Mouse (Mus musculus): ENCODE results near the gene Lrrc8b.

Gene Lrrc8b

DNA sequence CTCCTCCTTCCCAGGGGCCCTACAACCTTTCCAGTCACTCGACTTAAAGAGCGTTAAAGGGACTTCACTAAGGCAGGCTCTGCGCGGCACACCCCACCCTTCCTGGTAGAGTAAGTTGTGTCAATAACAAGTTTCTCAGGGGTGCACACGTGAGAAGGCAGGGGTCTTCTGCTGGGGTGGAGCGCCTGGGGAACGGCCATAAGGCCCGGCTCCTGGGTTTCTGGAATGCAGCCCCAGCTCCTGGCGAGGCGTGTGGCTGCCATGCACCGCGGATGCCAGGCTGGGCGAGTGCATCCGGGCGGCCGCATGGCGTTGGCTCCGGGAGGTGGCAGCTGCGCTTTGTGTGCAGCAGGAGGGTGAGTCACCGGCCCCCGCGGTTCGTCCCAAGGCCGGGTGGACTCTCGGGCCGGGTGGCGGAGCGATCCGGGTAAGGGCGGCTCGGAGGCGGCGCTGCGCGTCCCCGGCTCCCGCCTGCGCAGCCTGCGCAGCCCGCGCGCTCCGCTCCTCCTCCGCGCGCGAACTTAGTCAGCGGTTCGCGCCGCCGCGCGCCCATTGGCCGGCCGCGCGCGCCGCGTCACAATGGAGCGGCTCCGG, at the start of gene Lrrc8b:
TSS of gene Lrrc8b (plus strand) at position 578 of the 594 bp plus-strand sequence.
- peak; percentile 95 for DNase-seq (ENCODE audit: low read depth, low spot score)

DNA sequence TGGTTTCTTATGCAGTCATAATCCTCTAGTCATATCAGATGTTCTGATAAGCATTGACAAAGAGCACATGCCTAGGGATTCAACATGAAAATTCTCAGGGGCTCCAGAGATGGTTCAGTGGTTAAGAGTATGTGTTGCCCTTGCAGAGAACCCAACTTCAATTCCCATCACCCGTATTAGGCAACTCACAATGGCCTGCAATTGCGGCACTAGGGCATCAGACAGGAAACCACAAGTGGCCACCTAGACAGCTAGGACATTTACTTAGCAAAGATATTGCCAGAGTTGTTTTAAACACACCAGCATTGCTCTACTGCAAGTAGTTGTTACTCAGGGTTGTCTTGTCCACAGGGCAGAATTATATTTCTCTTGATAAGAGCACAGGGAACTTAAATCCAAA, 34.1 kb upstream of the Lrrc8b start:
- no peak for DNase-seq (ENCODE audit: low read depth, low spot score)

DNA sequence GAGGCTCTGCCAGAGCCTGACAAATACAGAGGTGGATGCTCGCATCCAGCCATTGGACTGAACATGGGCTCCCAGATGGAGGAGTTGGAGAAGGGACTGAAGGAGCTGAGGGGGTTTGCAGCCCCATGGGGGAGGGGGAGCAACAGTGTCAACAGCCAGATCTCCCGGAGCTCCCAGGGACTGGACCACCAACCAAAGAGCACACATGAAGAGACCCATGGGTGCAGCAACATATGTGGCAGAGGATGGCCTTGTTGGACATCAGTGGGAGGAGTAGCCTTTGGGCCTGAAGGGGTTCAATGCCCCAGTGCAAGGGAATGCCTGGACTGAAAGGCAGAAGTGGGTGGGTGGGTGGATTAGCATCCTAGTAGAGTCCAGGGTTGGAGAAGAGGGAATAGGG, 25.2 kb upstream of the Lrrc8b start:
- DNase-seq (ENCODE audit: low read depth, low spot score), result no peak

DNA sequence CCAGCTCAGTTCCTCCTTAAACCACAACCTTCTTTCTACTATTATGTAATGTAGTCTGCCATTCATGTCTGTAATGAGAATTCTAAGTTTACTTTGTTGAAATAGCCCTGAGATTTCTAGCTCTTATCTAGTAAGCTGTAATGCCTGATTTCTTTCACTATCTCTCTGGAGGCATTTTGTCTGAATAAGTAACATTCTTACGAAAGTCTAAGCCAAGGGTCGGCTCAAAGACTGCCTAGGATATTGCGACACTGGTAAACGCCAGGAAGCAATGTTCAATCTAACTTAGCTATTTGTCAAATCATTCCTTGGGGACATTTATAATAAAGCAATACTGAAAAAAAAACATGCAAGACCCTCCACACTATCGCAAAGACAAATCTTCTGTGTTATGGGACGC, 21.8 kb upstream of the Lrrc8b start:
- DNase-seq (ENCODE audit: low read depth, low spot score), result no peak

DNA sequence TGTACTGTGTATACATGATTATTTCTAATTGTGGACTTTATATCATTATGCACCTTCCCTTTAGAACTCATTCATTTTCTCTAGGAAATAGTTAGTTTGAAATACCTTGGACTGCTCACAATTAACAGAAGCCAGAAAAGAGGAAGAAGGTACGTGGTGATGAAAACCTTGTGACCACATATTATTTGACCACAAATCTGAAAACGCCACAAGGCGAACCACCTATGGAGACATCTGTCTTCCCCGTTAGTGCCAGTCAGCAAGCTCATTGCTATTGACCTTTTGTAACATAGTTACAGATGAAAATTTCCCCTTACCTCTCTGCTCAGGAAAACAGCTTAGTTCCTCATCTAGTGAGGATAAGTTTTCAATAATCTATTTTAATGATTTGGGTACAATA, 20.4 kb upstream of the Lrrc8b start:
- no peak for DNase-seq (ENCODE audit: low read depth, low spot score)

DNA sequence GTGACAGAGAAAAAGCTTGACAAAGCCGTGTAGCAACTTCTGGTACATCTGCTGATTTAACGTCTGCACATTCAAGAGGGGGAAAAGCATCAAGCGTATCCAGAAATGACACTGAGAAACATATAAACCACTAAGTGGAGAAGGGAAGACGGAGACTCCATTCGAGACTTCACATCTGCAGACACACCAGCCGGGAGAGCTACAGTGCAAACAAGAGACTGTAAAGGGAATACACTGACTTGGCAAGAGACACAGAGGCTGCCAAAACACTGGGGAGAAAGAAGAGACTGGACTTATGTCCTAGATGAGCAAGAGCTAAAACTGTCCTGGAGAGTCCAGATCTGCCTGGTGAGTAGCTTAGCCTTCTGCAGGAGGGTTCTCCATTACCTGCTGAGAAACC, 16.6 kb upstream of the Lrrc8b start:
- no peak for DNase-seq (ENCODE audit: low read depth, low spot score)

DNA sequence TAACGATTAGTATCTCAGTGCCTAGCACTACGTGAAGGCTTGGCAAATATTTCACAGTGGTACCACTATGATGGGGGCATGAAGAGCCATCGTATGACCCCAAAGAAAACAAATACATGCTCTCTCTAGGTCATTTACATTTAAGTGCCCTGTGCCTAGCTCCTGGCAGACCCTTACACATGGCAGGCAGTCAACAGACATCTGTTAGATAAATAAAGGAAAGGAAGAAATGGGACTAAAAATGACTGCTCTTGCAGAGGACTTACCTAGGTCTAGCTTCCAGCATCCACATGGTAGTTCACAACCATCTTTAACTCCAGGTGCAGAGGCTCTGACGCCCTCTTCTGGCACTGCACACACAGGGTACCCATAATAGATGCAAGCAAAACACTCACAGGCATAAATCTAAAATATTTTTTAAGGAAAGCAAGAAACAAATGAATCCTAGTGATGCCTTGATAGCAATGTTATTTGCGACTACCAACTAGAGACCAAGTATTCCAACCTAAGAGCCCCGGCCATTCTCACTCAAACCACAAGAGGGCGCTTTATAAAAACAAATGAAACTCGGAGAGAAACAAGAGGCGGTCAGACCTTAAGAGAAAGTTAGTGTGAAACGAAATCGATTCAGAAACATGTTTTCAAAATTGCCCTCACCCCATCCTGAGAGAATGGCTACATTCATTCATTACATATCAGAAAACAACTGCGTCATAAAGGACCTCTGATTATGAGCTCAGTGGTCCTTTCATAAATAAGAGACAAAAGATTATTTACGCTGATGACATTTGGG, 15.7 kb upstream of the Lrrc8b start:
- DNase-seq (ENCODE audit: low read depth, low spot score), result peak; percentile 92

DNA sequence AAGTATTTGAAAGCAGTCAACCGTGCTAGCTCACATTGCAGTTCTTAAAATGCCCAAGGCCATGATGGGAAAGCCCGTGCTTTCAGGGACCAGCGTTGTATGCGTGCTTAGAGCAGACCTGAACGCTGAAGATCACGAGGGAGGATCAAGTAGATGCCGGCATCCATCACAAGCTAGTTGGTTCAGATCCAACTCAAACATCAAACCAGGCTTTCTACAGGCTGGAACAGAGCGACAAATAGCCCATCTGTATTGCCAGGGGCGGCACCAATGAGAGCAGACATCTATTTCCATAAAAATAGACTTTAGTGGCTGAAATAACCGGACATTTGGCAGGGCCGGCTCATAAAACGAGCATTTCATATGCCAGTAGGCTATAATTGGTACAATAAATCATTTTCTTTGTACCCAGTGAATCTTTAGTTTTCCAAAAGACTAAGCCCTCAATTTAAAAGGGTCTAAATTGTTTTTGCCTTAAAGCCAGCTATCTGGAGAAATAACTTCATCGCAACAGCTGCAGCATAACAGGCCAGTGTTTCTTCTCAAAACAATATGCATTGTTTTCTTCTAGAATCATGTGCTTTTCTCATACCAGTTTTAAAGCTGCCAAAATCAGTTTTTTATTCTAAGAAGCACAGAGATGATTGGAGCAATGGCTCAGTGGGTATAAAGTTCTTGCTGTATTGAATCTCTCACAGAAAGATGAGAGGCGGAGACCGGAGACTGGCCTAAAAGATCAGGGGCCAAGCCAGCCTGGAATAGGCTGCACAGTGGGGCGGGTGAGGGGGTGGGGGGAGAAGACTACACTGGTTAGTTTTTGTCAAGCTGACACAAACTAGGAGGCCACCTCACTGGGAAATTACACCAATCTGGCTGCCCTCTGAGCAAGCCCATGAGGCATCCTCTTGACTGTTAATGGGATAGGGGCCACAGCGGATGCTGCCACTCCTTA, 14.9 kb upstream of the Lrrc8b start:
- DNase-seq (ENCODE audit: low read depth, low spot score), result peak; percentile 90

DNA sequence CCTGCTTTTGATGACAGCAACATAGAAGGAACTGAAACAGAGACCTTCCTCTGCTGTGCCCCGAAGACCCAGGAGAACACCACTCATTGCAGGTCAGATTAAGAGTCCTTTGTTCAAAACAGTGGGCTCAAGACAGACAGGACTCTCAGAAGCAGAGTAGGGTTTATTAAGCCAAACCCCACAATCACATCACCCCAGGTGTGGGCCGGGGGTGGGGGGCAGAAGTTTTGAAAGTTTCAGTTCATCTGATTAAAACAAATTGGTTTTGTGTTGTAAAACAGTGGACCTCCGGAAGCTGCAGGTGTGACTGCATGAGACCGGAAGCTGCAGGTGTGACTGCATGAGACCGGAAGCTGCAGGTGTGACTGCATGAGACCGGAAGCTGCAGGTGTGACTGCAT, 14.0 kb upstream of the Lrrc8b start:
- no peak for DNase-seq (ENCODE audit: low read depth, low spot score)

DNA sequence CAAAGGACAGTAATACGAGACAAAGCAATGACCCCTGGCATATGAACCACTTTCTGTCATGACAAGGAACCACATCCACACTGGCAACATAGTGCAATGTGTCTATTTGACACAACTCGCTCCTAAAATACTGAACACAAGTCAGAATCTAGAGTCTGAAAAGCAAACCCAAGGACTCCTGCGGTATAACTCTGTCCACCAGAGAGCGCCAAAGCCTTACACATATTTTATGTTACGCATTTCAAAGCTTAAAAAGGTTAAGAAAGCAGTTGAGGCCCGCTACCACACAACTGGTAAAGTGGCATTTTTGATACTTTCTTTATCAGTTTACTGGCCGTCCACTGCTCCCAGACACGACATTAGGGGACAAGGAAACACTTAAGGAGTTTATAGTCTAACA, 10.6 kb upstream of the Lrrc8b start:
- DNase-seq (ENCODE audit: low read depth, low spot score), result peak; percentile 90

DNA sequence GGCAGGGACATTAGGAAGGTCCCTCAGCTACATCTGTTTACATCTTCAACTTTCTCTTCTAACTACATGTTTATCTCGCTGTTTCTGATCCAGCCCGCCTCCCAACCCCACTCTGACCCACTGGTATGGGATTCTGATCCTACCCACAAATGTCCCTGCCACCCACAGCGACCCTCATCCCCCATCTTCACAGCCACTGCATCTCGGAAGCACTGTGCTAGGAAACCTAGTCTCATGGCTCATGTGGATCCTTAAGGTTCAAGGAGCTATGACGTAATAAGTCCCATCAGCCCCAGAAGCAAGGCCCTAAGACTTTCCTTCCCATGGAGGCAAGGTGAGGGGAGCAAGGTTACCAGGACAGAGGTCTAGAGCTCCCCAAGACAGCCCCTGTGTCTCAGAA, 7.9 kb upstream of the Lrrc8b start:
- DNase-seq (ENCODE audit: low read depth, low spot score), result no peak

DNA sequence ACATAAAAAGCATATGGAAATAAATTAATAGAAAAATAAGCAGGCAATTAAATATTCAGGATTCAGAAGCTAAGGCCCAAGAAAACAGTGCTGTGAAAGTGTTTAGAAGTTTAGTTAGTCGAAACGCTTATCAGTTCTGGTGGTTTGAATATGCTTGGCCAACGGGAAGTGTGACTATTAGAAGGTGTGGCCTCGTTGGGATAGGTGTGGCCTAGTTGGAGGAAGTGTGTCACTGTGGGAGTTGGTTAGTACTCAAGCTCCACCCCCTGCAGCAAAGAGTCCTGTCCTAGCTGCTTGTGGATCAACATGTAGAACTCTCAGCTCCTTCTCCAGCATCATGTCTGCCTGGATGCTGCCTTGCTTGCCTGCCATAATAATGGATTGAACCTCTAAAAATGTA, 6.5 kb upstream of the Lrrc8b start:
- DNase-seq (ENCODE audit: low read depth, low spot score), result no peak

DNA sequence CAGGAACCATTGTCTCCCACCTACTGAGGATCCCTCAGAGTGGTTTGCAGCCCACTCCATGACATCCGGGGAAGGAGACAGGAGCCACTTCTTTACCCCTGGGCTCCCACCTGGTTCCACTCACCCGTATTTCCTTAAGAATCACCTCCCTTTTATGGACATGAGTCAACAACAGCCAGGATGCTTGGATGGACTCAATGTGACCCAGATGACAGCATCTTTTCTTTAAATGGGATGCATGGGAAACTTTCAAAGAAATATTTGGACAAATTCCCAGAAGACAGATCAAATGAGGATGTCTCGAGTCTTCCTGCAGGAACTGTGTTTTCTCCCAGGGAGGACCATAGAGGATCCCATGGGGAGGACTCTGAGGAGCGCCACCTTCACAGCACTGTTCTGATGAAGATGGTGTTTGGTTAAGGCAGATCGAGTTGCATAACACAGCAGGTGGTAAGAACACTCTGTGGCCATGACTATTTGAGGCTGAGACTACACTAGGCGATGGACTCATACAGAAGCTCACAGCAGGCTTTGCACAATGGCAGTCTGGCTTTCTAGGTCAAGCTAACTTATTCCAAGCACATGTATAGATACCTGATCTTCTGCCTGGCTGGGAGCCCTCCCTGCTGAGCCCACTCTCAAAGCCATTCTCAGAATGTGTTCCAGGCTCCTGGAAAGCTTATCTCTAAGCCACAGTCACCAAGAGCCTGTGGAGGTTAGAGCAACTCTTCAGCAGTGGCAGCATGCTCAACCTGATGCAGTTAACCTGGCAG, 4.9 kb upstream of the Lrrc8b start:
- peak; percentile 78 for DNase-seq (ENCODE audit: low read depth, low spot score)

DNA sequence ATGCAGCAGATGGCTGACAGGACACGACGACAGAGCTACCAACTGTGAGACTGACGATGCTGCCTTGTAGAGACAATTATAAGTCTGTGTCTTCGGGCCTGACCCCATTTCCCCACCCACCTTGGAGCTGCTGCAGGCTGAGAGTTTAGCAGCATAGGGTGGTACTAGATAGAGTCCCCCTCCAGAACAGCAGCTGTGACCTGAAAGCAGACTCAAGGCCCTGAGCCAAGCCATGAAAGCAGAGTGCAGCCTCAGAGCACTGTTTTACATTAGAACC, 4.3 kb upstream of the Lrrc8b start:
- no peak for DNase-seq (ENCODE audit: low read depth, low spot score)

DNA sequence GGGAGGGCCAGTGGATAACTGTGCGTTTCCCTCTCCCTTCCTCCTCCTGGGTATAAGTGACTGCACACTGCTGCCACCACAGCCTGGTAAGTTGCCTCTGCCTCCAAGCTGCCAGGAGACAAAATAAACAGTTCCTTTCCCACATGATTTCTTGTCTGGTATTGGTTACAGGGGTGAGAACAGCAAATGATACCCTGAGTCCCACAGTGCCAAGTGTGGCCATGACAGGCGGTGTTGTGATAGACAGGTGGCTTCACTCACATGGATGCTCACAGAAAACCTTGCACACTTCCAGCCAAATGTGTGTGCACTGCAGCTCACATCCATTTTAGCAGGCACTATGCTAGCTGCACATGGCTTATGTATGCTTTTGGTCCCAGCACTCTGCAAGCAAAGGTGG, 3.8 kb upstream of the Lrrc8b start:
- no peak for DNase-seq (ENCODE audit: low read depth, low spot score)

DNA sequence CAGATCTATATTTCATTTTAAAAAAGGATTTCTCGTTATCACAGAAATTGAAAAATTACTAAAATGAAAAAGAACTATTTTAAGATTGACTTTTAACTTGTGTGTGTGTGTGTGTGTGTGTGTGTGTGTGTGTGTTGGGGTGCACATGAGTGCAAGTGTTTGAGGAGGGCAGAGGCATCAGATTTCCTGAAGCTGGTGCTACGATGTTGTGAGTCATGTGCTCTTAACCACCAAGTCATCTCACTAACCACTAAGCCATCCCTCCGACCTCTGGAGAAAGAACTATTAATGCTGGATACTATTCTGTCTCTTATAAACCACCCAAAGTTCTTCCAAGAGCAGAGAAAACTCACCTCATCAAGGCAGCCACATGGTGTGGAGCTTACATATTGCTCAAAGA, 2.9 kb upstream of the Lrrc8b start:
- no peak for DNase-seq (ENCODE audit: low read depth, low spot score)

DNA sequence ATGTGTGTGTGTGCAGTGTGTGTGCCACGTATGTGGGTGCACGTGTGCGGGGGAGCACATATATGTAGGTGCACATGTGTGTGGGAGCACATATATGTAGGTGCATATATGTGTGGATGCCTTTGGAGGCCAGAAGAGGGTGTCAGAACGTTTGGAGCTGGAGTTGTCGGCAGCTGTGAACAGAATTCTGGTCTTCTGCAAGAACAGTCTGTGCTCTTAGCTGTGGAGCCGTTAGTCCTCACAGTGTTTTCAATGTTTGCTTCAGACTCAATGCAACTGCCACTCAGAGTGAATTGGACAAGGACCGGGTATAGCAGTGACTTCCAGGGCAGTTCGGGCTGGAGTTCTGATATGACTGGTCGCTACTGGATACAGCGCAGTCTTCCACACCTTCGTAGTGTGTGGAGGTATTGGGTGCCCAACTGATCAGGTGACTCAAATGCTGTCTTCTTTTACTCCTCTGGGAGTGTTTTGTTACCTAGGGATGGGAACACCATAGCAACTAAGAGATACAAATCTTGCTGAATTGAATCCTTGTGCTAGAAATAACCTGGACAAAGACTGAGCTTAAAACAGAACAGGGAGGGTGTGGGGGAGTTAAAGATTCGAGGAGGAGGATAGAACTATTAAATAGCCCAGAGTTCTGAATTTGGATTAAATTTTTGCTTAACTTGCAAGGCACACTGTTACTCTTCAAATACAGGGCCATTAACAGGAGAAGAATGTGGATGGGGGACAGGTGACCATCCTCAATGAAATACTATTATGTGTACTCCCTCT, 1.0 kb upstream of the Lrrc8b start:
- DNase-seq (ENCODE audit: low read depth, low spot score), result peak; percentile 69

DNA sequence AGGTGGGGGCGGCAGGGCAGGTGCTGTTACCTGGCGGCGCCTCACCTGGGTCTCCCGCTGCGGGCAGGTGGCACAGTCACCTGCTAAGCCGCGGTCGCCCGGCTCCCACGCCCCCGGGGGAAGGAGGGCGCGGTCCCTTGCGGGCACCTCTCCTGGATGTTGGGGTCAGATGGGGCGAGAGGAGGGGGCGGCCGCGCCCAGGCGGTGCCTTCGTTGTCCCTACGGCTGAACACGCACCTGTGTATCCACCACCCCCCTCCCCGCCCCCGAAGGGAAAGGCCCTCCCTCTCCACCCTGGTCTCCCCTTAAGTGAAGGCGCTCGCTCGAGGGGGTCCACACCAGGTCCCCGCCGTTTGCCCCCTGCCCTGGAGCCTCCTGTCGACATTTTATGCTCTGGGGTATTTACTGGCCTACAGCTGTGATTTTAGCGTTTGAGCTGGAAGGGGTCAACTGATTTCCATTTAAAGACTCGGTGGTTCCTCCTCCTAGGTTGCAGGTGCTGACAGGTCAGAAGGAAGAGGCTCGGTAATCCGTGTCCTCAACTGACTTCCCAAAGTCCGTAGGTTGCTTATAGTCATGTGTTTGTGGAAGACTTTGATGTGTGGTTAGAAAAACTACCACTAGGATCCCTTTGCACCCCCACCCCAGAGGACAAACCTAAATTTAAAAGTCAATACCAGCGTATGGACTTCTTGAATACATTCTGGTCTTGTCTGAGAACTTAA, 538 bp downstream of the Lrrc8b start:
- no peak for DNase-seq (ENCODE audit: low read depth, low spot score)

DNA sequence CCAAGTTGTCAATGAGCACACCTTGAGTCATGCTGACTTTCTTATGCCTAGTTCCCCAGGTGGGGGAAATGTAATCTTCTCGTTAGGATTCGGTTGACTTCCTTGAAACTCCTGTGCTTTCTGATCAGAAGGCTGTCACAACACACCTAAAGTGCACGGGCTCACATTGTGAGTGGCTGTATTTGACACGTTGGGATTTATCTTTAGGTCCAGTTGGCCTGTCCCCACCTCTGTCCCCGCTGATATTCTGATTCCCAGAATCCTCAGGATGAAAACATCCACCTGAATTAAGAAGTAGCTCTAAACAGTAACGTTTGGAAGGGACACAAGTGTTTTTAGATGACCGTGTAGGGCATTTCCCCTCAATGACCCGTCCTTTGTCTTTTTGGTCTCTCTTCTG, 1.6 kb downstream of the Lrrc8b start:
- DNase-seq (ENCODE audit: low read depth, low spot score), result no peak

DNA sequence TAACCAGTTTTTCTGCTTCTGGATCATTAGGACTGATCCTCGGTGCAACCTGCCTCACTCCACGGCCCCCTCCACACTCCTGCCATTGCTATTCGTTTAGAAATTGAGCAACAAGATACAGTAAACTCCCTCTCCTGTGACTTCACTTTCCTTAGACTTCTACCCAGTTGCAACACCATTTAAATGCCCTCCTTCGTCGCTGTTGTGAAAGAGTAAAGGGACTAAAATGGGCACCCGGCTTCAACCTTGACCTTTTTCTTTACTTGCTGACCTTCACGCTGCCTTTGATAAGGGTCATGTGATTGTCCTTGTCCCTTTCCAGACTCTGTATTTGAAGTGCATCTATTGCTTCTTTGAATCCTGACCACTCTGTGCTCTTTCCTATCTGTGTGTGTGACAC, 2.8 kb downstream of the Lrrc8b start:
- DNase-seq (ENCODE audit: low read depth, low spot score), result no peak

All from brain, adult 2 months (tissue).